Mouse (Mus musculus): ENCODE measurements around the gene Lsm6. TPM values are rescaled to one million over a fixed set of nuclear protein-coding genes. Genes with fewer than 3 reads are reported as not detected.
"Not testable (repeated sequence)": the region's sequence is repeated elsewhere in the genome, so short reads cannot be mapped to it uniquely, and the experiment has no call there.

Gene Lsm6
- polyA plus RNA-seq, 1 experiment from 2014 or later: 219 TPM

GRCm38 (mm10) chr8:78828414-78828813 is 7.5 kb upstream of the Lsm6 start:
- Histone ChIP-seq H3K27me3 (no peaks in the 10 kb centered on the region), H3K4me3 (replicated peaks) (no peak overlapping the region), H3K36me3 (no peaks in the 10 kb centered on the region), H3K4me1 (no peaks in the 10 kb centered on the region), H3K9ac (no peak overlapping the region), H3K4me2 (replicated peaks) (no peak overlapping the region), H3K9me3 (replicated peaks) (no peaks in the 10 kb centered on the region), H3K27ac (replicated peaks) (no peak overlapping the region)
- ATAC-seq (ENCODE audit: insufficient number of reproducible peaks, low FRiP score, low TSS enrichment, low read depth): no peak
- WGBS: 76% methylated on average over 11 of the region's 11 CpGs

GRCm38 (mm10) chr8:78824515-78824914 is 3.6 kb upstream of the Lsm6 start:
- ATAC-seq (ENCODE audit: insufficient number of reproducible peaks, low FRiP score, low TSS enrichment, low read depth): no peak
- 89% methylated on average over 4 of the region's 4 CpGs for WGBS
- H3K4me1 ChIP-seq: peaks cover 6% of the 10 kb centered on the region
- H3K4me2 ChIP-seq (replicated peaks): no peak overlapping the region
- no peak overlapping the region for H3K4me3 ChIP-seq (replicated peaks)
- H3K27me3 ChIP-seq: no peaks in the 10 kb centered on the region
- H3K27ac ChIP-seq (replicated peaks): no peak overlapping the region
- no peak overlapping the region for H3K9ac ChIP-seq
- H3K9me3 ChIP-seq (replicated peaks): no peaks in the 10 kb centered on the region
- no peaks in the 10 kb centered on the region for H3K36me3 ChIP-seq

GRCm38 (mm10) chr8:78819973-78820372 is 967 bp downstream of the Lsm6 start:
- peak overlapping the region; percentile 98 for H3K27ac ChIP-seq (replicated peaks)
- peak overlapping the region; percentile 49 for H3K4me2 ChIP-seq (replicated peaks)
- H3K4me1 ChIP-seq: peaks cover 17% of the 10 kb centered on the region
- not testable (repeated sequence) for ATAC-seq (ENCODE audit: insufficient number of reproducible peaks, low FRiP score, low TSS enrichment, low read depth); H3K36me3 ChIP-seq; H3K9me3 ChIP-seq (replicated peaks); H3K27me3 ChIP-seq
- peak overlapping the region; percentile 82 for H3K4me3 ChIP-seq (replicated peaks)
- WGBS: 29% methylated on average over 3 of the region's 3 CpGs
- peak overlapping the region; percentile 72; the same call in 1 of the 2 replicates for H3K9ac ChIP-seq

GRCm38 (mm10) chr8:78814743-78815142 is 6.2 kb downstream of the Lsm6 start:
- Histone ChIP-seq H3K4me1 (peaks cover 12% of the 10 kb centered on the region), H3K36me3 (peaks cover 29% of the 10 kb centered on the region), H3K9me3 (replicated peaks) (no peaks in the 10 kb centered on the region), H3K4me2 (replicated peaks) (no peak overlapping the region), H3K4me3 (replicated peaks) (no peak overlapping the region), H3K27me3 (no peaks in the 10 kb centered on the region), H3K9ac (no peak overlapping the region), H3K27ac (replicated peaks) (no peak overlapping the region)
- no peak for ATAC-seq (ENCODE audit: insufficient number of reproducible peaks, low FRiP score, low TSS enrichment, low read depth)
- WGBS: 90% methylated on average over 2 of the region's 2 CpGs

GRCm38 (mm10) chr8:78813021-78813420 is 7.9 kb downstream of the Lsm6 start:
- no peaks in the 10 kb centered on the region for H3K4me1 ChIP-seq
- no peak overlapping the region for H3K4me2 ChIP-seq (replicated peaks)
- H3K4me3 ChIP-seq (replicated peaks): no peak overlapping the region
- no peak overlapping the region for H3K27ac ChIP-seq (replicated peaks)
- no peaks in the 10 kb centered on the region for H3K27me3 ChIP-seq
- ATAC-seq (ENCODE audit: insufficient number of reproducible peaks, low FRiP score, low TSS enrichment, low read depth): no peak
- H3K9ac ChIP-seq: no peak overlapping the region
- H3K36me3 ChIP-seq: peaks cover 42% of the 10 kb centered on the region
- no peaks in the 10 kb centered on the region for H3K9me3 ChIP-seq (replicated peaks)
- WGBS: 72% methylated on average over 9 of the region's 9 CpGs

- Histone ChIP-seq H3K27ac (replicated peaks) (no peak overlapping the region), H3K4me3 (replicated peaks) (no peak overlapping the region), H3K4me2 (replicated peaks) (no peak overlapping the region), H3K27me3 (no peaks in the 10 kb centered on the region), H3K36me3 (peaks cover 48% of the 10 kb centered on the region), H3K9me3 (replicated peaks) (no peaks in the 10 kb centered on the region), H3K4me1 (no peaks in the 10 kb centered on the region), H3K9ac (no peak overlapping the region)
- 86% methylated on average over 9 of the region's 9 CpGs for WGBS
- no peak for ATAC-seq (ENCODE audit: insufficient number of reproducible peaks, low FRiP score, low TSS enrichment, low read depth)
These were observed 8.5 kb downstream of the Lsm6 start for GRCm38 (mm10) chr8:78812446-78812845.

- H3K4me3 ChIP-seq (replicated peaks): no peak overlapping the region
- H3K36me3 ChIP-seq: peaks cover 55% of the 10 kb centered on the region
- H3K4me1 ChIP-seq: no peaks in the 10 kb centered on the region
- ATAC-seq (ENCODE audit: insufficient number of reproducible peaks, low FRiP score, low TSS enrichment, low read depth): no peak
- no peak overlapping the region for H3K4me2 ChIP-seq (replicated peaks)
- WGBS: 93% methylated on average over 7 of the region's 7 CpGs
- H3K27me3 ChIP-seq: no peaks in the 10 kb centered on the region
- H3K9ac ChIP-seq: no peak overlapping the region
- no peaks in the 10 kb centered on the region for H3K9me3 ChIP-seq (replicated peaks)
- no peak overlapping the region for H3K27ac ChIP-seq (replicated peaks)
These were observed 9.2 kb downstream of the Lsm6 start for GRCm38 (mm10) chr8:78811748-78812147.

- no peak for ATAC-seq (ENCODE audit: insufficient number of reproducible peaks, low FRiP score, low TSS enrichment, low read depth)
These were observed 10.7 kb downstream of the Lsm6 start for GRCm38 (mm10) chr8:78810207-78810675.

GRCm38 (mm10) chr8:78809454-78810206 is 11.3 kb downstream of the Lsm6 start:
- H3K27me3 ChIP-seq: no peaks in the 10 kb centered on the region
- no peaks in the 10 kb centered on the region for H3K4me1 ChIP-seq
- no peak overlapping the region for H3K27ac ChIP-seq (replicated peaks)
- H3K36me3 ChIP-seq: peaks cover 75% of the 10 kb centered on the region
- no peak overlapping the region for H3K9ac ChIP-seq
- no peak overlapping the region for H3K4me2 ChIP-seq (replicated peaks)
- no peak for ATAC-seq (ENCODE audit: insufficient number of reproducible peaks, low FRiP score, low TSS enrichment, low read depth)
- WGBS: 93% methylated on average over 14 of the region's 14 CpGs
- H3K9me3 ChIP-seq (replicated peaks): no peaks in the 10 kb centered on the region
- no peak overlapping the region for H3K4me3 ChIP-seq (replicated peaks)

More at GRCm38 (mm10) chr8:78810207-78810675, 10.7 kb downstream of the Lsm6 start:
- Histone ChIP-seq H3K4me2 (replicated peaks) (no peak overlapping the region), H3K9me3 (replicated peaks) (no peaks in the 10 kb centered on the region), H3K4me3 (replicated peaks) (no peak overlapping the region), H3K27ac (replicated peaks) (no peak overlapping the region), H3K9ac (no peak overlapping the region), H3K27me3 (no peaks in the 10 kb centered on the region), H3K36me3 (peaks cover 70% of the 10 kb centered on the region), H3K4me1 (no peaks in the 10 kb centered on the region)
- 82% methylated on average over 9 of the region's 9 CpGs for WGBS

- Histone ChIP-seq H3K4me2 (replicated peaks) (no peak overlapping the region), H3K9ac (no peak overlapping the region), H3K27me3 (no peaks in the 10 kb centered on the region), H3K9me3 (replicated peaks) (no peaks in the 10 kb centered on the region), H3K4me1 (no peaks in the 10 kb centered on the region), H3K4me3 (replicated peaks) (no peak overlapping the region), H3K36me3 (peaks cover 75% of the 10 kb centered on the region), H3K27ac (replicated peaks) (no peak overlapping the region)
- ATAC-seq (ENCODE audit: insufficient number of reproducible peaks, low FRiP score, low TSS enrichment, low read depth): no peak
- WGBS: 89% methylated on average over 2 of the region's 2 CpGs
These were observed 12.1 kb downstream of the Lsm6 start for GRCm38 (mm10) chr8:78808888-78809287.

- no peak overlapping the region for H3K4me3 ChIP-seq (replicated peaks)
- no peak overlapping the region for H3K4me2 ChIP-seq (replicated peaks)
- H3K9me3 ChIP-seq (replicated peaks): no peaks in the 10 kb centered on the region
- ATAC-seq (ENCODE audit: insufficient number of reproducible peaks, low FRiP score, low TSS enrichment, low read depth): no peak
- peaks cover 75% of the 10 kb centered on the region for H3K36me3 ChIP-seq
- no peak overlapping the region for H3K27ac ChIP-seq (replicated peaks)
- H3K9ac ChIP-seq: no peak overlapping the region
- no peaks in the 10 kb centered on the region for H3K4me1 ChIP-seq
- 86% methylated on average over 5 of the region's 5 CpGs for WGBS
- H3K27me3 ChIP-seq: no peaks in the 10 kb centered on the region
These were observed 12.5 kb downstream of the Lsm6 start for GRCm38 (mm10) chr8:78808439-78808838.

- Histone ChIP-seq H3K4me2 (replicated peaks) (no peak overlapping the region), H3K27ac (replicated peaks) (no peak overlapping the region), H3K36me3 (peaks cover 70% of the 10 kb centered on the region), H3K4me3 (replicated peaks) (no peak overlapping the region), H3K4me1 (no peaks in the 10 kb centered on the region), H3K9me3 (replicated peaks) (no peaks in the 10 kb centered on the region), H3K27me3 (no peaks in the 10 kb centered on the region), H3K9ac (no peak overlapping the region)
- ATAC-seq (ENCODE audit: insufficient number of reproducible peaks, low FRiP score, low TSS enrichment, low read depth): no peak
- WGBS: 92% methylated on average over 9 of the region's 9 CpGs
These were observed 13.7 kb downstream of the Lsm6 start for GRCm38 (mm10) chr8:78807283-78807682.

Measured in embryonic facial prominence, embryonic 15.5 days (tissue).